Mouse (Mus musculus): ENCODE data around the gene Wfikkn1. TPM values are rescaled to one million over a fixed set of nuclear protein-coding genes. Genes with fewer than 3 reads are reported as not detected.

Wfikkn1 gene
- polyA plus RNA-seq, 1 experiment from 2014 or later = 0.63 TPM

GRCm38 (mm10) chr17:25832436-25833290 lies 48.0 kb downstream of the Wfikkn1 start:
- H3K9me3 ChIP-seq = no peaks in the 10 kb centered on the region
- peak overlapping the region; percentile 81 for H3K9ac ChIP-seq
- under 1% methylated on average over 72 of the region's 77 CpGs for WGBS
- H3K27ac ChIP-seq = peak overlapping the region; percentile 97
- ATAC-seq (ENCODE audit: insufficient number of reproducible peaks, low FRiP score, low TSS enrichment, low read depth) = peak; percentile 91
- peaks cover 27% of the 10 kb centered on the region for H3K36me3 ChIP-seq
- peak overlapping the region; percentile 77 for H3K4me3 ChIP-seq
- H3K27me3 ChIP-seq = no peaks in the 10 kb centered on the region
- H3K4me1 ChIP-seq = peaks cover 78% of the 10 kb centered on the region
- H3K4me2 ChIP-seq = peak overlapping the region; percentile 86

GRCm38 (mm10) chr17:25831451-25832281 lies 49.0 kb downstream of the Wfikkn1 start:
- 57% methylated on average over 21 of the region's 21 CpGs for WGBS
- peaks cover 36% of the 10 kb centered on the region for H3K36me3 ChIP-seq
- no peak for ATAC-seq (ENCODE audit: insufficient number of reproducible peaks, low FRiP score, low TSS enrichment, low read depth)

GRCm38 (mm10) chr17:25830806-25831431 lies 49.7 kb downstream of the Wfikkn1 start:
- 0 out of 2 replicates have a peak overlapping the region, but pooled peaks have one; percentile 81 for H3K9ac ChIP-seq

More at GRCm38 (mm10) chr17:25831451-25832281, 49.0 kb downstream of the Wfikkn1 start:
- Histone ChIP-seq H3K4me1 (peaks cover 70% of the 10 kb centered on the region), H3K4me3 (peak overlapping the region; percentile 77), H3K9me3 (no peaks in the 10 kb centered on the region), H3K9ac (peak overlapping the region; percentile 81), H3K27me3 (no peaks in the 10 kb centered on the region), H3K4me2 (peak overlapping the region; percentile 86), H3K27ac (peak overlapping the region; percentile 97)

GRCm38 (mm10) chr17:25830200-25830753 lies 50.4 kb downstream of the Wfikkn1 start:
- Histone ChIP-seq H3K27ac (peak overlapping the region; percentile 3; the same call in 1 of the 2 replicates), H3K4me2 (peak overlapping the region; percentile 66), H3K9ac (no peak overlapping the region), H3K36me3 (peaks cover 48% of the 10 kb centered on the region), H3K27me3 (no peaks in the 10 kb centered on the region), H3K9me3 (no peaks in the 10 kb centered on the region), H3K4me3 (peak overlapping the region; percentile 62), H3K4me1 (peaks cover 64% of the 10 kb centered on the region)
- 76% methylated on average over 4 of the region's 4 CpGs for WGBS
- no peak for ATAC-seq (ENCODE audit: insufficient number of reproducible peaks, low FRiP score, low TSS enrichment, low read depth)

More at GRCm38 (mm10) chr17:25830806-25831431, 49.7 kb downstream of the Wfikkn1 start:
- Histone ChIP-seq H3K4me3 (peak overlapping the region; percentile 77), H3K36me3 (peaks cover 44% of the 10 kb centered on the region), H3K4me2 (peak overlapping the region; percentile 86), H3K27ac (peak overlapping the region; percentile 3; the same call in 1 of the 2 replicates), H3K9me3 (no peaks in the 10 kb centered on the region), H3K4me1 (peaks cover 65% of the 10 kb centered on the region), H3K27me3 (no peaks in the 10 kb centered on the region)
- WGBS = 88% methylated on average over 14 of the region's 14 CpGs
- no peak for ATAC-seq (ENCODE audit: insufficient number of reproducible peaks, low FRiP score, low TSS enrichment, low read depth)

- 40% methylated on average over 8 of the region's 8 CpGs for WGBS
- Histone ChIP-seq H3K27ac (peak overlapping the region; percentile 92), H3K4me3 (peak overlapping the region; percentile 62), H3K9ac (peak overlapping the region; percentile 68), H3K9me3 (no peaks in the 10 kb centered on the region), H3K36me3 (peaks cover 42% of the 10 kb centered on the region), H3K4me1 (peaks cover 64% of the 10 kb centered on the region), H3K27me3 (no peaks in the 10 kb centered on the region), H3K4me2 (peak overlapping the region; percentile 66)
- ATAC-seq (ENCODE audit: insufficient number of reproducible peaks, low FRiP score, low TSS enrichment, low read depth) = no peak
Observed at GRCm38 (mm10) chr17:25829558-25830017, 51.1 kb downstream of the Wfikkn1 start.

- peaks cover 64% of the 10 kb centered on the region for H3K4me1 ChIP-seq
- H3K27me3 ChIP-seq = no peaks in the 10 kb centered on the region
- H3K36me3 ChIP-seq = peaks cover 42% of the 10 kb centered on the region
- H3K27ac ChIP-seq = peak within 1 kb of the TSS; percentile 92
- peak within 1 kb of the TSS; percentile 66 for H3K4me2 ChIP-seq
- peak within 1 kb of the TSS; percentile 68 for H3K9ac ChIP-seq
- WGBS = 2% methylated on average over 32 of the region's 32 CpGs
- H3K9me3 ChIP-seq = no peaks in the 10 kb centered on the region
- no peak for ATAC-seq (ENCODE audit: insufficient number of reproducible peaks, low FRiP score, low TSS enrichment, low read depth)
- peak within 1 kb of the TSS; percentile 62 for H3K4me3 ChIP-seq
Observed at GRCm38 (mm10) chr17:25828712-25829557, 51.7 kb downstream of the Wfikkn1 start, which contains the start of gene Jmjd8. Gene Jmjd8, plus strand, starts transcription at chr17:25828867.

- Histone ChIP-seq H3K4me3 (peak overlapping the region; percentile 62), H3K36me3 (peaks cover 42% of the 10 kb centered on the region), H3K9ac (peak overlapping the region; percentile 68; the same call in 1 of the 2 replicates), H3K9me3 (no peaks in the 10 kb centered on the region), H3K4me1 (peaks cover 65% of the 10 kb centered on the region), H3K4me2 (peak overlapping the region; percentile 66), H3K27ac (peak overlapping the region; percentile 92), H3K27me3 (no peaks in the 10 kb centered on the region)
- ATAC-seq (ENCODE audit: insufficient number of reproducible peaks, low FRiP score, low TSS enrichment, low read depth) = no peak
- WGBS = 81% methylated on average over 8 of the region's 8 CpGs
Observed at GRCm38 (mm10) chr17:25828223-25828594, 52.4 kb downstream of the Wfikkn1 start.

Small RNA genes within 50 kb of the gene (microRNA-seq; reads per million reads assigned to microRNA genes)
- not detected for gene Mir3082

Other genes with a start within 250 kb of the Wfikkn1 start
- 4.8 and 6.1 TPM in 2 replicates for gene Gng13, start 163.7 kb downstream of the Wfikkn1 start, polyA plus RNA-seq (2015; fragmentation: Nextera tagmentation; extraction: Ambion mirVana)
- gene Chtf18, start 153.4 kb downstream of the Wfikkn1 start, polyA plus RNA-seq (2015; fragmentation: Nextera tagmentation; extraction: Ambion mirVana) = 20.9 and 21.2 TPM in 2 replicates
- gene Rpusd1, start 153.2 kb downstream of the Wfikkn1 start, polyA plus RNA-seq (2015; fragmentation: Nextera tagmentation; extraction: Ambion mirVana) = 22.8 and 23.3 TPM in 2 replicates
- gene Mslnl, start 144.8 kb downstream of the Wfikkn1 start, polyA plus RNA-seq (2015; fragmentation: Nextera tagmentation; extraction: Ambion mirVana) = 0.13 and 0.17 TPM in 2 replicates
- gene Msln, start 126.5 kb downstream of the Wfikkn1 start, polyA plus RNA-seq (2015; fragmentation: Nextera tagmentation; extraction: Ambion mirVana) = 38.4 and 40.6 TPM in 2 replicates
- gene Narfl, start 107.1 kb downstream of the Wfikkn1 start, polyA plus RNA-seq (2015; fragmentation: Nextera tagmentation; extraction: Ambion mirVana) = 26.7 and 27.2 TPM in 2 replicates
- 53.2 and 54.4 TPM in 2 replicates for gene Haghl, start 95.2 kb downstream of the Wfikkn1 start, polyA plus RNA-seq (2015; fragmentation: Nextera tagmentation; extraction: Ambion mirVana)
- 0.09 and 0.14 TPM in 2 replicates for gene Ccdc78, start 94.3 kb downstream of the Wfikkn1 start, polyA plus RNA-seq (2015; fragmentation: Nextera tagmentation; extraction: Ambion mirVana)
- 85.7 and 95.6 TPM in 2 replicates for gene Fam173a, start 88.0 kb downstream of the Wfikkn1 start, polyA plus RNA-seq (2015; fragmentation: Nextera tagmentation; extraction: Ambion mirVana)
- 0.56 and 0.58 TPM in 2 replicates for gene AC134908.4, start 85.2 kb downstream of the Wfikkn1 start, polyA plus RNA-seq (2015; fragmentation: Nextera tagmentation; extraction: Ambion mirVana)
- 39.1 and 40.0 TPM in 2 replicates for gene Metrn, start 83.7 kb downstream of the Wfikkn1 start, polyA plus RNA-seq (2015; fragmentation: Nextera tagmentation; extraction: Ambion mirVana)
- gene Fbxl16, start 71.8 kb downstream of the Wfikkn1 start, polyA plus RNA-seq (2015; fragmentation: Nextera tagmentation; extraction: Ambion mirVana) = 2.0 and 2.7 TPM in 2 replicates
- 24.6 and 26.5 TPM in 2 replicates for gene Wdr24, start 57.2 kb downstream of the Wfikkn1 start, polyA plus RNA-seq (2015; fragmentation: Nextera tagmentation; extraction: Ambion mirVana)
- 47.2 and 48.9 TPM in 2 replicates for gene Jmjd8, start 52.0 kb downstream of the Wfikkn1 start, polyA plus RNA-seq (2015; fragmentation: Nextera tagmentation; extraction: Ambion mirVana)
- gene Stub1, start 47.5 kb downstream of the Wfikkn1 start, polyA plus RNA-seq (2015; fragmentation: Nextera tagmentation; extraction: Ambion mirVana) = 346 and 387 TPM in 2 replicates
- 1.8 and 2.6 TPM in 2 replicates for gene Rhbdl1, start 43.6 kb downstream of the Wfikkn1 start, polyA plus RNA-seq (2015; fragmentation: Nextera tagmentation; extraction: Ambion mirVana)
- 1.8 and 2.6 TPM in 2 replicates for gene Gm20683, start 39.1 kb downstream of the Wfikkn1 start, polyA plus RNA-seq (2015; fragmentation: Nextera tagmentation; extraction: Ambion mirVana)
- 21.9 and 25.4 TPM in 2 replicates for gene Rhot2, start 36.0 kb downstream of the Wfikkn1 start, polyA plus RNA-seq (2015; fragmentation: Nextera tagmentation; extraction: Ambion mirVana)
- 16.8 and 21.3 TPM in 2 replicates for gene Wdr90, start 19.4 kb downstream of the Wfikkn1 start, polyA plus RNA-seq (2015; fragmentation: Nextera tagmentation; extraction: Ambion mirVana)
- 16.7 and 22.2 TPM in 2 replicates for gene Mcrip2, start 12.1 kb downstream of the Wfikkn1 start, polyA plus RNA-seq (2015; fragmentation: Nextera tagmentation; extraction: Ambion mirVana)
- gene Mettl26, start 5.8 kb downstream of the Wfikkn1 start, polyA plus RNA-seq (2015; fragmentation: Nextera tagmentation; extraction: Ambion mirVana) = 45.3 and 48.0 TPM in 2 replicates
- gene Rab40c, start 38.9 kb upstream of the Wfikkn1 start, polyA plus RNA-seq (2015; fragmentation: Nextera tagmentation; extraction: Ambion mirVana) = 30.7 and 35.2 TPM in 2 replicates
- gene Pigq, start 64.1 kb upstream of the Wfikkn1 start, polyA plus RNA-seq (2015; fragmentation: Nextera tagmentation; extraction: Ambion mirVana) = 45.7 and 47.8 TPM in 2 replicates
- 0.42 TPM in 1 of 2 replicates, not detected in the other for gene Nhlrc4, start 64.1 kb upstream of the Wfikkn1 start, polyA plus RNA-seq (2015; fragmentation: Nextera tagmentation; extraction: Ambion mirVana)
- gene A930017K11Rik, start 71.7 kb upstream of the Wfikkn1 start, polyA plus RNA-seq (2015; fragmentation: Nextera tagmentation; extraction: Ambion mirVana) = 0.06 and 0.14 TPM in 2 replicates
- gene Capn15, start 104.9 kb upstream of the Wfikkn1 start, polyA plus RNA-seq (2015; fragmentation: Nextera tagmentation; extraction: Ambion mirVana) = 24.5 and 29.0 TPM in 2 replicates
- 13.1 and 16.8 TPM in 2 replicates for gene Rab11fip3, start 188.7 kb upstream of the Wfikkn1 start, polyA plus RNA-seq (2015; fragmentation: Nextera tagmentation; extraction: Ambion mirVana)
- gene Decr2, start 209.5 kb upstream of the Wfikkn1 start, polyA plus RNA-seq (2015; fragmentation: Nextera tagmentation; extraction: Ambion mirVana) = 39.8 and 40.9 TPM in 2 replicates
- gene Nme4, start 214.7 kb upstream of the Wfikkn1 start, polyA plus RNA-seq (2015; fragmentation: Nextera tagmentation; extraction: Ambion mirVana) = 92.6 and 95.8 TPM in 2 replicates
- gene Tmem8, start 232.4 kb upstream of the Wfikkn1 start, polyA plus RNA-seq (2015; fragmentation: Nextera tagmentation; extraction: Ambion mirVana) = 2.0 and 2.7 TPM in 2 replicates
- gene Mrpl28, start 242.6 kb upstream of the Wfikkn1 start, polyA plus RNA-seq (2015; fragmentation: Nextera tagmentation; extraction: Ambion mirVana) = 178 and 185 TPM in 2 replicates